Mouse (Mus musculus) ES-Bruce4 (cell line): ENCODE measurements around the gene Kcnh2. TPM values are rescaled to one million over a fixed set of nuclear protein-coding genes. Genes with fewer than 3 reads are reported as not detected.

Source experiments
- H3K27ac ChIP-seq: 2 replicates; pipeline ENCODE4 v1.5.1; 2012; ENCODE audit warnings: low read length, inconsistent platforms; ENCODE audit not compliant: insufficient read depth
- H3K27me3 ChIP-seq: 2 replicates; pipeline ENCODE4 v1.6.1; 2012; ENCODE audit warnings: mild to moderate bottlenecking, low read length, inconsistent platforms; ENCODE audit not compliant: control insufficient read depth, poor library complexity, insufficient read depth, severe bottlenecking
- H3K36me3 ChIP-seq: 2 replicates; pipeline ENCODE4 v1.6.1; 2012; ENCODE audit warnings: inconsistent platforms, mild to moderate bottlenecking, low read length, moderate library complexity; ENCODE audit not compliant: control insufficient read depth, poor library complexity, insufficient read depth, severe bottlenecking
- H3K4me1 ChIP-seq: one replicate; pipeline ENCODE4 v1.8.1; 2011; ENCODE audit warnings: low read length; ENCODE audit not compliant: control insufficient read depth, insufficient read depth
- H3K4me3 ChIP-seq: 2 replicates; pipeline ENCODE4 v1.5.1; 2011; ENCODE audit warnings: low read depth, mild to moderate bottlenecking, low read length
- H3K9ac ChIP-seq: 2 replicates; pipeline ENCODE4 v1.6.1; 2012; ENCODE audit warnings: low read depth, mild to moderate bottlenecking, inconsistent platforms; ENCODE audit not compliant: poor library complexity, severe bottlenecking
- H3K9me3 ChIP-seq: replicated peaks from 2 replicates; pipeline ENCODE4 v1.6.1; 2012; ENCODE audit warnings: mild to moderate bottlenecking, low read length, inconsistent platforms; ENCODE audit not compliant: control insufficient read depth, poor library complexity, insufficient read depth, severe bottlenecking
- CTCF ChIP-seq: IDR thresholded peaks from one replicate; pipeline ENCODE4 v1.8.1; 2011; ENCODE audit warnings: low read depth, low read length
- EP300 ChIP-seq: IDR thresholded peaks from 2 replicates; pipeline ENCODE4 v1.6.1; 2011; ENCODE audit warnings: low read depth, low read length; ENCODE audit not compliant: insufficient read depth
- POLR2A ChIP-seq: IDR thresholded peaks from one replicate; pipeline ENCODE4 v1.8.1; 2011; ENCODE audit warnings: low read length; ENCODE audit not compliant: insufficient read depth
- polyA plus RNA-seq: library from polyadenylated mRNA; stranded (reverse); fragments of >200 nt; gene quantifications from 2 replicates; pipeline ENCODE4 v1.2.4, GENCODE M21; 2011; ENCODE audit warnings: low read depth; ENCODE audit not compliant: missing spikeins, insufficient read depth, insufficient read length

Gene Kcnh2
- polyA plus RNA-seq, 1 experiment, result 3.3 TPM

DNA sequence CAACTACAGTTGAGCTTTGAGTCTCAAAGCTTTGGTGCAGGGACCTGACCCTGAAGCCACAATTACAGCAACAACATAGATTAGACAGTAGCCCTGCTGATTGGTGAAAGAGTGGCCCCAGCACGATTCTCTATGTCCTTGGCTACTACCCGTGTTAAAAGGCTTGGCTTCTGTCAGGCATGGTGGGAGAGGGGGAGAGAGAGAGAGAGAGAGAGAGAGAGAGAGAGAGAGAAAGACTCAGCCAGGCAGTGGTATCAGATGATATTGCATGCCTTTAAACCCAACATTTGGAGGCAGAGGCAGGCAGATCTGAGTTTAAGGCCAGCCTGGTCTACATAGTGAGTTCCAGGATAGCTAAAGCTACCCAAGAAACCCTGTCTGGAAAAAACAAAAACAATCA lies 30.6 kb upstream of the Kcnh2 start:
- Histone ChIP-seq H3K27me3 (no peaks in the 10 kb centered on the region), H3K4me1 (peaks cover 2% of the 10 kb centered on the region)

DNA sequence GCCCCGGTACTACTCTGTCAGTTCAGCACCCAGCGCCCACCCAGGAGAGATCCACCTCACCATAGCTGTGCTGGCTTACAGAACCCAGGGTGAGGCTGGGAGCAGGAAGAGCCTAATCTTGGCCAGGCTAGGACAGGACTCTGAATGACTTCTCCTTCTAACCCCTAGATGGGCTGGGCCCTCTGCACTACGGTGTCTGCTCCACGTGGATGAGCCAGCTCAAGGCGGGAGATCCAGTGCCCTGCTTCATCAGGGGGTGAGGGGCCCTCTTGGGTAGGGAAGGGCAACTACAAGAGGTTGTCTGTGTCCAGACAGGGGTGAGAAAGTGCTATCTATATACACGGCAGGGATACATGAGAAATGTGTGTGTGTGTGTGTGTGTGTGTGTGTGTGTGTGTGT lies 30.1 kb upstream of the Kcnh2 start:
- Histone ChIP-seq H3K9me3 (no peaks in the 10 kb centered on the region), H3K36me3 (no peaks in the 10 kb centered on the region), H3K4me1 (peaks cover 2% of the 10 kb centered on the region), H3K27ac (no peak overlapping the region), H3K9ac (no peak overlapping the region), H3K27me3 (no peaks in the 10 kb centered on the region), H3K4me3 (no peak overlapping the region)
- no peak for TF ChIP-seq CTCF
- TF ChIP-seq EP300, result no peak
- TF ChIP-seq POLR2A, result no peak

More for the DNA sequence above, 30.6 kb upstream of the Kcnh2 start:
- no peak overlapping the region for H3K4me3 ChIP-seq
- H3K36me3 ChIP-seq, result no peaks in the 10 kb centered on the region
- H3K27ac ChIP-seq, result no peak overlapping the region
- no peak overlapping the region for H3K9ac ChIP-seq
- no peaks in the 10 kb centered on the region for H3K9me3 ChIP-seq
- TF ChIP-seq POLR2A (no peak), CTCF (no peak), EP300 (no peak)

DNA sequence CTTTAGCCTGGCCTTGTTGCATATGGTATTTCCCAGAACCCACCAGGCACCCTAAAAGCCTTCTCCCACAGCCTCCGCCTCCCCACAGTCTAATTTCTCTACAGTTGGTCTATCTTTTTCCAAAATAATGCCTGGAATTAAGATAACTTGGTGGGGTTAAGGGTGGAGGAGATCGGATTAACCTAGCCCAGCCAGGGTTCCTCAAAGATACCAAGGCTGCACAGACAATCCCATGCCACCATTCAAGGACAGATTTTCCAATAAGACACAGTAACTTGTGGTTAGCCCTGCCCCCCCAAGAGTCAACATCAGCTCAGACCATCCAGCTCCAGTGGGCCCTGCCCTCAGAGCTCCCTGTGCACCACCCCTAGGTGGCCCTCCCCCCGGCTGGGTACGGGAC lies 29.1 kb upstream of the Kcnh2 start:
- Histone ChIP-seq H3K4me3 (no peak overlapping the region), H3K9ac (no peak overlapping the region), H3K27me3 (no peaks in the 10 kb centered on the region), H3K4me1 (peaks cover 2% of the 10 kb centered on the region), H3K27ac (no peak overlapping the region), H3K9me3 (no peaks in the 10 kb centered on the region), H3K36me3 (no peaks in the 10 kb centered on the region)
- TF ChIP-seq POLR2A (no peak), CTCF (no peak), EP300 (no peak)

DNA sequence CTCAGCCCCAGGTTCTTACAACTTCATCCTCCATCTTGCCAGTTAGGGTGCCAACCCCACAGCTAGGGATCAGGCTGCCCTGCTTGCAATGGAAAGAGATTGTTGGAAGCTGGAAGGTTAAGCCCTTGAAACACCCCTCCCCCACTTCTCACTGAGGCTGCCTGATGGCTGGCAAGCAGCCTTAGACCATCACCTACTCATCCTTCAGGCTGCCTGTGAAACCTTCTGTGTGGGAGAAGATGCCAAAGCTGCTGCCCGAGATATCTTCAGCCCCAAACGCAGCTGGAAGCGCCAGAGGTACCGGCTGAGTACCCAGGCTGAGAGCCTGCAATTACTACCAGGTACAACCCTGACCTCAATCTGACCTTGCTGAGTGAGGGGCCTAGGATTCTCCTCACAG lies 28.1 kb upstream of the Kcnh2 start:
- Histone ChIP-seq H3K4me1 (peaks cover 2% of the 10 kb centered on the region), H3K4me3 (no peak overlapping the region), H3K36me3 (no peaks in the 10 kb centered on the region), H3K9me3 (no peaks in the 10 kb centered on the region), H3K9ac (no peak overlapping the region), H3K27me3 (no peaks in the 10 kb centered on the region), H3K27ac (no peak overlapping the region)
- TF ChIP-seq POLR2A (no peak), CTCF (no peak)

DNA sequence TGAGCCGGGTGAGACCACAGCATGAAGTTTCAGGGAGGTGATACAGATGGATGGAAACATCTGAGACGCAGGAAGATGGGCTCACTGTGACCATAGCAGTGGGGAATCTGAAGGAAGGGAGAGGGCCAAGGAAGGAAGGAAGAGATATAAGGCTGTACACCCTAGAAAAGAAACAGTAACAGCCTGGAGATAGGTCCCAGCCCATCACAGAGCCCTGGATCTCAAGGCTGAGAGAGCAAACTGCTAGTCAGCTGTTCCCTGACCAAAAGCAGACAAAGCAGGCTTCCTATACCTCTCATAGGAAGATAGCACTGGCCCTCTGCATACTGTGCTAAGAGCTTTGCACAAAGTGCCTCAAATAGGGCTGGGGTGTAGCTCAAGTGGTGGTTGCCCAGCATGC lies 27.3 kb upstream of the Kcnh2 start:
- Histone ChIP-seq H3K4me3 (no peak overlapping the region), H3K27ac (no peak overlapping the region), H3K9me3 (no peaks in the 10 kb centered on the region), H3K36me3 (no peaks in the 10 kb centered on the region), H3K4me1 (peaks cover 2% of the 10 kb centered on the region), H3K27me3 (no peaks in the 10 kb centered on the region), H3K9ac (no peak overlapping the region)
- TF ChIP-seq CTCF (no peak), EP300 (no peak), POLR2A (no peak)

DNA sequence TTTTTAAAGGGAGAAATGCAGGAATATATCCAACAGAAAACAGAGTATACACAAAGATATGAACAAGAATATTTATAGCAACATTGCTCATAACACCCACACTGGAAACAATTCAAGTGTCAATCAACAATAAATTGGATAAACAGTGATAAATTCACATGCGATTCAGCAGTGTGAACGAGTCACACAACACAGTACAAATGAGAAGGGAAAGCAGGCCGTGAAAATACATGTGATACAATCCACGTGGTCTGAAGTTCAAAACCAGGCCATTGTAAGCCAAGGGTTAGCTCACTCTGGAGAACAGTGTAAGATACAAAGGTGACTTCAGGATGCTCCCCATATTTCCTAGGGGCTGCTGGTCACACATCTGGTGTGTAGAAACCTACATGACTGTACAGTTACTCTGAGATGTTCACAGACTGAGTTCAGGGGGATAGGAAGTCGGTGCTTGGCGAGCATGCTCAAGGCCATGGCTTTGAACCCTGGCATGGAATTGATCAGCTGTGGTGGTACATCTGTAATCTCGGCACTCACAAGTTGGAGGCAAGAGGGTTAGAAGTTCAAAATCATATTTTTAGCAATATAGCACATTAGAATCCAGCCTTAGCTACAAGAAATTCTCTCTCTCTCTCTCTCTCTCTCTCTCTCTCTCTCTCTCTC lies 23.4 kb upstream of the Kcnh2 start:
- TF ChIP-seq EP300, result no peak
- TF ChIP-seq CTCF, result no peak
- TF ChIP-seq POLR2A, result no peak
- H3K4me1 ChIP-seq, result peaks cover 2% of the 10 kb centered on the region
- no peak overlapping the region for H3K4me3 ChIP-seq
- no peak overlapping the region for H3K9ac ChIP-seq
- H3K9me3 ChIP-seq, result no peaks in the 10 kb centered on the region
- no peaks in the 10 kb centered on the region for H3K27me3 ChIP-seq
- H3K36me3 ChIP-seq, result no peaks in the 10 kb centered on the region
- no peak overlapping the region for H3K27ac ChIP-seq
